Mouse (Mus musculus): Measurements from ENCODE around the gene Trpm8.
A peak's percentile ranks its signal among the peaks of the same experiment; 100 is the strongest.

The Trpm8 gene

GRCm38 (mm10) chr1:88286136-88286845 lies 8.8 kb downstream of the Trpm8 start:
- no peak for DNase-seq

GRCm38 (mm10) chr1:88286887-88287696 lies 9.6 kb downstream of the Trpm8 start:
- no peak for DNase-seq

GRCm38 (mm10) chr1:88287697-88287980 lies 10.2 kb downstream of the Trpm8 start:
- peak in 1 of 2 experiments; percentile 76 for DNase-seq

GRCm38 (mm10) chr1:88288056-88288788 lies 10.8 kb downstream of the Trpm8 start:
- no peak for DNase-seq

- DNase-seq: no peak
Measured at GRCm38 (mm10) chr1:88288789-88289127, 11.3 kb downstream of the Trpm8 start.

- DNase-seq: no peak
Measured at GRCm38 (mm10) chr1:88289152-88289551, 11.7 kb downstream of the Trpm8 start.

- no peak for DNase-seq
Measured at GRCm38 (mm10) chr1:88289917-88290316, 12.5 kb downstream of the Trpm8 start.

GRCm38 (mm10) chr1:88290511-88290910 lies 13.1 kb downstream of the Trpm8 start:
- DNase-seq: no peak

- no peak for DNase-seq
Measured at GRCm38 (mm10) chr1:88291409-88292005, 14.0 kb downstream of the Trpm8 start.

GRCm38 (mm10) chr1:88292057-88292456 lies 14.6 kb downstream of the Trpm8 start:
- no peak for DNase-seq

- DNase-seq: no peak
Measured at GRCm38 (mm10) chr1:88294650-88295049, 17.2 kb downstream of the Trpm8 start.

GRCm38 (mm10) chr1:88296171-88296920 lies 18.9 kb downstream of the Trpm8 start:
- no peak for DNase-seq

GRCm38 (mm10) chr1:88297480-88298258 lies 20.2 kb downstream of the Trpm8 start:
- no peak for DNase-seq

- DNase-seq: no peak
Measured at GRCm38 (mm10) chr1:88298686-88299528, 21.4 kb downstream of the Trpm8 start.

- DNase-seq: no peak
Measured at GRCm38 (mm10) chr1:88299529-88299945, 22.1 kb downstream of the Trpm8 start.

GRCm38 (mm10) chr1:88300301-88301050 lies 23.0 kb downstream of the Trpm8 start:
- DNase-seq: no peak

- DNase-seq: no peak
Measured at GRCm38 (mm10) chr1:88301121-88302014, 23.9 kb downstream of the Trpm8 start.

- DNase-seq: no peak
Measured at GRCm38 (mm10) chr1:88302057-88302740, 24.7 kb downstream of the Trpm8 start.
